Mouse (Mus musculus): Measurements from ENCODE around the gene Rad17. TPM values are rescaled to one million over a fixed set of nuclear protein-coding genes. Genes with fewer than 3 reads are reported as not detected.

The Rad17 gene
- total and polyA plus RNA-seq, 2 experiments from 2014 or later: 13.5 to 14.0 TPM

DNA sequence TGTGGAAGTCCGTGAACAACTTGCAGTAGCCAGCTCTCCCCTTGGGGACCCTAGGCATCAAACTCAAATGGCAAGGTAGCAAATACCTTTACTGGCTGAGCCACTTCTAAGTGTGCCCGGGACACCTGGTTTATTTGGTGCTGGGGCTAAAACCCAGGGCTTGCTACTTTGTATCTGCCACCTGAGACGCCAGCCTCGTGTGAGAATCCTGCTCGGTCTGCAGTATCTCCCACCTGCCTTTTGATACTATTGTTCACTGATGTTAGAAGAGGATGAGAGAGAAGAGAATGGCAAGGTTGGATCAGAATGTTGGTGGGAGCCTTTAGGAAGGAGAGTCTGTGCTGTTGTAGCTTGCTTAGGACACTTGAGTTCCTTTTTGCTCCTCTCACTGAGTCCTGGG lies 7.2 kb upstream of the Rad17 start:
- H3K9ac ChIP-seq (replicated peaks; ENCODE audit: low read length, poor library complexity, severe bottlenecking): no peak overlapping the region
- no peak for DNase-seq (ENCODE audit: low spot score)
- no peak overlapping the region for H3K27ac ChIP-seq (ENCODE audit: low read depth, low read length)
- peaks cover 7% of the 10 kb centered on the region; the same call in 1 of the 2 replicates for H3K36me3 ChIP-seq (ENCODE audit: insufficient read depth, low read length)
- WGBS: 88% methylated on average over 5 of the region's 5 CpGs
- TF ChIP-seq CTCF (IDR thresholded peaks at IDR 0.05): no peak
- no peak overlapping the region for H3K4me2 ChIP-seq (ENCODE audit: low read depth, low read length, poor library complexity, severe bottlenecking)
- H3K9me3 ChIP-seq (ENCODE audit: low read length): no peaks in the 10 kb centered on the region
- ATAC-seq (ENCODE audit: low FRiP score): no peak
- H3K27me3 ChIP-seq (ENCODE audit: insufficient read depth, low read length): no peaks in the 10 kb centered on the region
- no peaks in the 10 kb centered on the region for H3K4me1 ChIP-seq (ENCODE audit: insufficient read depth, low read length)
- H3K4me3 ChIP-seq (ENCODE audit: low read depth, low read length): no peak overlapping the region

DNA sequence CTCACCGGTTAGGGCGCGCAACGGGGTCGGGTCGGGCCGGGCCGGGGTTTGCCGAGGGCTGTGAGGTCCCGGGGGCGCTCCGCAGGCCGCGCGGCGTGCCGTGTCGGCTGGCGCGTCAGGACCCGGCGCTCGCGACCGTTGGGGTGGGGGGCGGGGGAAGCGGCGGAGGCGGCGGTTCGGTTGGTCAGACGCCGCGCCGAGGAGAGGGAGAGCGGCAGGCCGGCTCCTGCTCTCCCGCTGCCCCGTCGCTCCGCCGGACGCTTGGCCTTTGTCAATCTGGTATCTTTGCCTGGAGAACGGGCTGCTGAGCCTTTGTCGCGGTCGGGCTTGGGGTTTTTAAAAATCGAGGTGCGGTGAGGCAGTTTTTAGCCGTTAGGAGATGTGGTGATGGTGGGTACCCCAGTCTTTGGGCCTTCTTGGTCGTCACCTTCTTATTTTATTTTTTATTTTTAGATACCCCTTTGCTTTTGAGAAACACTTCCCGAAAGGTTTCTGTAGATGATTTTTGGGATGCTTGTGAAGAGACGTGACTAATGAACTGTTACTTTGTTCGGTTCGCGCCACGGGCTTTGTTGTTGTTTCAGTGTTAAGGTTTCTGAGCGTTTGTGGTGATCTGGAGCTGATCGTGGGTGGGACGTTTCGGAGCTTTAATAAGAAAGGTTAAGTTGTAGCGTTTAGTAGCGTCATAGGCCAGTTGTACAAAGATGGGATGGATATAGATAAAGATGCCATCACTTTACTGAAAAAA lies 762 bp upstream of the Rad17 start, which contains the start of gene Taf9:
Gene Taf9 (plus strand): TSS at position 141 of the 748 bp plus-strand sequence.
- Histone ChIP-seq H3K4me1 (ENCODE audit: insufficient read depth, low read length) (peaks cover 7% of the 10 kb centered on the region; the same call in 1 of the 2 replicates), H3K4me2 (ENCODE audit: low read depth, low read length, poor library complexity, severe bottlenecking) (peak within 1 kb of the TSS; percentile 72), H3K4me3 (ENCODE audit: low read depth, low read length) (peak within 1 kb of the TSS; percentile 91), H3K27ac (ENCODE audit: low read depth, low read length) (peak within 1 kb of the TSS; percentile 98), H3K9me3 (ENCODE audit: low read length) (no peaks in the 10 kb centered on the region), H3K9ac (replicated peaks; ENCODE audit: low read length, poor library complexity, severe bottlenecking) (peak within 1 kb of the TSS; percentile 91), H3K36me3 (ENCODE audit: insufficient read depth, low read length) (no peaks in the 10 kb centered on the region; the same call in 1 of the 2 replicates), H3K27me3 (ENCODE audit: insufficient read depth, low read length) (no peaks in the 10 kb centered on the region)
- under 1% methylated on average over 59 of the region's 63 CpGs for WGBS
- DNase-seq (ENCODE audit: low spot score): no peak
- no peak for TF ChIP-seq CTCF (IDR thresholded peaks at IDR 0.05)
- ATAC-seq (ENCODE audit: low FRiP score): peak; percentile 85

GRCm38 (mm10) chr13:100648223-100648622 lies 2.6 kb downstream of the Rad17 start:
- Histone ChIP-seq H3K9me3 (ENCODE audit: low read length) (no peaks in the 10 kb centered on the region), H3K36me3 (ENCODE audit: insufficient read depth, low read length) (peaks cover 23% of the 10 kb centered on the region; the same call in 1 of the 2 replicates), H3K27me3 (ENCODE audit: insufficient read depth, low read length) (no peaks in the 10 kb centered on the region), H3K9ac (replicated peaks; ENCODE audit: low read length, poor library complexity, severe bottlenecking) (no peak overlapping the region), H3K4me2 (ENCODE audit: low read depth, low read length, poor library complexity, severe bottlenecking) (no peak overlapping the region), H3K4me3 (ENCODE audit: low read depth, low read length) (no peak overlapping the region), H3K27ac (ENCODE audit: low read depth, low read length) (no peak overlapping the region), H3K4me1 (ENCODE audit: insufficient read depth, low read length) (peaks cover 7% of the 10 kb centered on the region; the same call in 1 of the 2 replicates)
- DNase-seq (ENCODE audit: low spot score): no peak
- TF ChIP-seq CTCF (IDR thresholded peaks at IDR 0.05): no peak
- 96% methylated on average over 8 of the region's 8 CpGs for WGBS
- ATAC-seq (ENCODE audit: low FRiP score): no peak

- WGBS: 90% methylated on average over 4 of the region's 4 CpGs
- Histone ChIP-seq H3K27ac (ENCODE audit: low read depth, low read length) (no peak overlapping the region), H3K4me3 (ENCODE audit: low read depth, low read length) (no peak overlapping the region), H3K36me3 (ENCODE audit: insufficient read depth, low read length) (peaks cover 35% of the 10 kb centered on the region), H3K4me2 (ENCODE audit: low read depth, low read length, poor library complexity, severe bottlenecking) (no peak overlapping the region), H3K9ac (replicated peaks; ENCODE audit: low read length, poor library complexity, severe bottlenecking) (no peak overlapping the region), H3K27me3 (ENCODE audit: insufficient read depth, low read length) (no peaks in the 10 kb centered on the region), H3K9me3 (ENCODE audit: low read length) (no peaks in the 10 kb centered on the region), H3K4me1 (ENCODE audit: insufficient read depth, low read length) (no peaks in the 10 kb centered on the region)
- no peak for ATAC-seq (ENCODE audit: low FRiP score)
- DNase-seq (ENCODE audit: low spot score): no peak
- TF ChIP-seq CTCF (IDR thresholded peaks at IDR 0.05): no peak
Observed at GRCm38 (mm10) chr13:100642471-100643209, 8.2 kb downstream of the Rad17 start.

GRCm38 (mm10) chr13:100634106-100634691 lies 16.7 kb downstream of the Rad17 start:
- no peak for TF ChIP-seq CTCF (IDR thresholded peaks at IDR 0.05)
- Histone ChIP-seq H3K9ac (replicated peaks; ENCODE audit: low read length, poor library complexity, severe bottlenecking) (no peak overlapping the region), H3K4me3 (ENCODE audit: low read depth, low read length) (no peak overlapping the region), H3K4me1 (ENCODE audit: insufficient read depth, low read length) (no peaks in the 10 kb centered on the region), H3K27ac (ENCODE audit: low read depth, low read length) (no peak overlapping the region), H3K36me3 (ENCODE audit: insufficient read depth, low read length) (peaks cover 41% of the 10 kb centered on the region), H3K9me3 (ENCODE audit: low read length) (no peaks in the 10 kb centered on the region), H3K4me2 (ENCODE audit: low read depth, low read length, poor library complexity, severe bottlenecking) (no peak overlapping the region), H3K27me3 (ENCODE audit: insufficient read depth, low read length) (no peaks in the 10 kb centered on the region)
- no peak for ATAC-seq (ENCODE audit: low FRiP score)
- 97% methylated on average over 3 of the region's 3 CpGs for WGBS
- DNase-seq (ENCODE audit: low spot score): no peak
